Mouse (Mus musculus) skeletal muscle tissue, postnatal 0 days (tissue): ENCODE results near the gene Sertm1. TPM values are rescaled to one million over a fixed set of nuclear protein-coding genes. Genes with fewer than 3 reads are reported as not detected.

Source experiments
- polyA plus RNA-seq: library from polyadenylated mRNA; unstranded; fragments of >200 nt; fragmentation: Nextera tagmentation; extraction: Ambion mirVana; gene quantifications from 2 replicates; pipeline ENCODE4 v1.2.1, GENCODE M21; 2015

The Sertm1 gene
- polyA plus RNA-seq, result not detected in 2 replicates

DNA sequence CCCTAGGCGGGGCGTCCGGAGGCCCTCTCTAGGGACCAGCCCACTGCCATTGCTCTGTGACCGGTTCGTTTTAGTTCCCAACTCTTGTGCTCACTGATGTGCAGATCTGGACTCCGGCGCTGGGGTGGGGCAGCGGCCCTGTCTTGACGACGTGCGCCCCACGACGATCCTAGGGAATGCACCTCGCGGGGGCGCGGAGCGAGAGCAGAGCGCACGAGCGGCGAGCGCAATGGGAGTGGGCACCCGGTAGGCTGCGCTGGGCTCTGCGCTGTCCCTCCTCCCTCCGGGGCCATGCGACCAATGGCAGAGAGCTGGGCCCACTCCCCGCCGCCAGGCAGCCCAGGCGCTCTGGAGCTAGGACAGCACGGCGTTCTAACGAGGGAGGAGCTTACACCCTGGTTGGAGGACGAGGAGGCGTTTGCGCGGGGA, at the start of gene Sertm1:
Gene Sertm1, minus strand, starts transcription at position 245 of the 429 bp plus-strand sequence.

Other genes with a start within 250 kb of the Sertm1 start
- 36.1 and 37.6 TPM in 2 replicates for gene Supt20, start 223.1 kb downstream of the Sertm1 start, polyA plus RNA-seq
- gene Gm21958, start 201.5 kb downstream of the Sertm1 start, polyA plus RNA-seq, result 0.22 TPM in 1 of 2 replicates, not detected in the other
- gene Exosc8, start 180.5 kb downstream of the Sertm1 start, polyA plus RNA-seq, result 32.3 and 32.5 TPM in 2 replicates
- 38.2 and 49.3 TPM in 2 replicates for gene Alg5, start 180.3 kb downstream of the Sertm1 start, polyA plus RNA-seq
- 0.04 and 0.06 TPM in 2 replicates for gene Smad9, start 160.3 kb downstream of the Sertm1 start, polyA plus RNA-seq
- 29.3 and 34.4 TPM in 2 replicates for gene Rfxap, start 108.1 kb downstream of the Sertm1 start, polyA plus RNA-seq
- 0.36 and 0.55 TPM in 2 replicates for gene Ccna1, start 139.6 kb upstream of the Sertm1 start, polyA plus RNA-seq
- 40.0 and 41.5 TPM in 2 replicates for gene Spg20, start 196.2 kb upstream of the Sertm1 start, polyA plus RNA-seq
- 0.09 TPM in 1 of 2 replicates, not detected in the other for gene Ccdc169, start 221.5 kb upstream of the Sertm1 start, polyA plus RNA-seq